Mouse (Mus musculus) layer of hippocampus, adult 9-11 months (tissue): ENCODE measurements at regions not wholly inside any gene's neighbourhood (a gene's known extent, or its start where the extent isn't known, plus 50 kb on each side); places are given as distances from the start of the nearest gene placed in this dataset.
A peak's percentile ranks its signal among the peaks of the same experiment; 100 is the strongest.

ENCODE experiments used
- DNase-seq: peaks from one replicate; pipeline ENCODE4 v3.0.0; 2022

- no peak for DNase-seq
Measured at GRCm38 (mm10) chr11:94882687-94883383, 53.2 kb upstream of the Col1a1 start.

GRCm38 (mm10) chr11:94881982-94882686 is 53.9 kb upstream of the Col1a1 start:
- no peak for DNase-seq

- DNase-seq = no peak
Measured at GRCm38 (mm10) chr11:94880896-94881840, 54.9 kb upstream of the Col1a1 start.

DNA sequence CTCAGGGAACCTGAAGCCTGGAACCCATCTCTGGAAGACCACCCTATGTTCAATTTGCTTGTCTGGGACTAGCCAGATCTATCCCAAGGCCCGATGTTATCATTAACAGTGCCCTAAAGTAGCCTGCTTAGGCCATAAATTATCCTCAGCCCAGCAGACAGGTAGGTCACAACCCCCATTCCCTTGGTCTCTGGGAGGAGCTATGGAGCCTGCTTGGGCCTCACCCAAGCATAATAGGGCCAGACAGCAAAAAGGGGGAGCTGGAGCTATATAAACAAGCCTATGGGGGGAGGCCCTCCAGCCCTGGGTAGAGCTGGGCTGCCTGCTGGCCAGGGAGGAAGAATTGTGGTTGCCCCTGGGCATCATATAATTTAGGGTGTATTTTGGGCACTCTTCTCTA is 59.3 kb upstream of the Col1a1 start:
- no peak for DNase-seq

DNA sequence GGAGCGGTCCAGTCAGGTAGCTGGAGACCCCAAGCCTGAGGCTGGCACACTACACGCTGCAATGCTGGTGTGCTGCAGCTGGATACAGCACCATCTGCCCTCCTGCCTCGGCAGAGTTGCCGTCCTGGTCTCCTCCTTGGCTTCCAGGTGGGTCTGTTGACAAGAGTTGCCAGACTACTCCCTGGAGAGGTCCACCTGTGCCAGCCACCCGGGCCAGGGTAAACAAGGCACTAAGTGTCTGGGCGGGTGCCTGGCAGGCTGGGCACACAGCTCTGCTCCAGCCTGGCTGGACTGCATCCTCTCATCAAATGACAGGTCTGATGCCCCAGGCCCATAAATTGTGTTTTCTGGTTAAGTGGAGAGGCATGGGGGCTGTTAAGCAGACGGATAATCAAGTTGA is 61.0 kb upstream of the Col1a1 start:
- no peak for DNase-seq

DNA sequence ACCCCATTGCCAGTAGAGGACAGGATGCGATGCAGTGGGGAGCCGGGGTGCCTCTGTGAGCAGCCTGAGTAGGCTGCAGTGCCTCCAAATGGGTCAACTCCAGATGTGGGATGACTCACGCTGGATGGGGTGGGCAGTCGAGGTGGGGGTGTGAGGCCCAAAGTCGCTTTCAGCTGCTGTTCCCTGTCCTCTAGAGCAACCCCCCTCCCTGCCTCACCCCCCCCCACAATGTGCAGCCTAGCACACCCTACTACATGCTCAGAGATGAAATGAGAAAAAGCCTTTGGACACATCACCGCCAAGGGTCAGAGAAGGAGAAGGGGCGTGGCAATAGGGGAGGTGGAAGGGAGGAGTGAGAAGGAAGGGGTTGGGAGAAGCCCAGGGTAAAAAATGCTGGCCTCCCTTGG is 61.9 kb upstream of the Col1a1 start:
- no peak for DNase-seq

DNA sequence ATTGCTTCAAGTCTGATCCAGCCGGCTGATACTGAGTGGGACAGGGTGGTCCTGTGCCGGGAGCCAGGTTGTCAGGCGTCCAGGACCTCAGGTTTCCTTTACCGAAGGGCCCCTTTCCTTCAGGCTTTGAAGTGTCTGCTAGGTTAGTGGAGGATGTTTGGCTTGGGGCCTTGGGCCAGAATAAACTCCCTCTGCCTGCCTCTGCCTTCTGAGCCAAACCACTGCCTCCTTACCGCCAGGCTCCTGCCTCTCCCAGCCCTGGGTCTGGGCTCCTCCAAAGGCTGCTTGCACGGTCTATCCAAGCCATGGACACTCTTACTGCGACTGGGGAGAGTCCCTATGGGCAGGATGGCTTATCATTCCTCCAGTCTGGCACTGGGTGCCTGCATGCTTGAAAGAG is 62.3 kb upstream of the Col1a1 start:
- DNase-seq = no peak

DNA sequence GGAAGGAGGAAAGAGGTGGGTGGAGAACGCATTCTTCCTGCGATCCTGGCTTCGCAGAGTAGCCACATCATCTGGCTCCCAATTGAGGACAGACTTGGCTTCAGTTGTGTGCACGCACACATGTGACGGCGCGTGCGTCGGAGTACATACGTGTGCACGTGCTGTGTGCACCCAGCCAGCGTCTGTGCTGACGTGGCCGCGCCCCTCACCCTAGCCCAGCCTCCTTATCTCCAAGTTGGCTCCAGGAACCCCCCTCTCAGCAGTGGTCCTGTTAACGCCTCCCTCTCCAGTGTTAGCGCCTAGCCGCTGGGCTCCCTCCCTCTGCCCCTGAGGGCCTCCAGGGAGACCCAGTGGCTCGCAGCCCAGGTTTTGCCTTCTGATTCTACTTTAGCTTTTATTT is 63.1 kb upstream of the Col1a1 start:
- DNase-seq = no peak

DNA sequence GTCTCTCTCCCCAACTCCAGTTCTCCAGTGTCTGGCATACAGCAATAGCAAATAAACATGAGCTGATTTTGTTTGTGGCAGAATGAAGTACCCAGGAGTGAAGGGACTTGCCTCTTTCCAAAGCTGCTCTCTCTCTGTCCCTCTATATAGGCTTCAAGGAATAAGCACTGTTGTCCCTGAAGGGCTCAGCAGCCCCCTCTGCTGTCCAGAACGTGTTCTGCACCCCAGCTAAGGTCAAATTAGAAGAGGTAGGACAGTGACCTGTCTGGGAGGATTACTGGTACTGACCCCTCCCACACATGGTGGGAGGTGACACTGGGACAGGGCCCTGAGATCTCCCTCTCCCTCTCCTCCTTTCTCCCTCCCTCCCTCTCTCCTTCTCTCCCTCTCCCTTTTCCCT is 65.7 kb upstream of the Col1a1 start:
- peak; percentile 8 for DNase-seq

GRCm38 (mm10) chr11:94869866-94870265 is 66.2 kb upstream of the Col1a1 start:
- peak; percentile 11 for DNase-seq

GRCm38 (mm10) chr11:94866176-94866967 is 69.7 kb upstream of the Col1a1 start:
- DNase-seq = peak; percentile 14

GRCm38 (mm10) chr11:94850129-94850528 is 67.6 kb upstream of the Tmem92 start:
- no peak for DNase-seq

GRCm38 (mm10) chr11:94839133-94839532 is 56.6 kb upstream of the Tmem92 start:
- no peak for DNase-seq

- no peak for DNase-seq
Measured at GRCm38 (mm10) chr11:94838140-94838539, 55.6 kb upstream of the Tmem92 start.

- no peak for DNase-seq
Measured at GRCm38 (mm10) chr11:94836347-94836746, 53.8 kb upstream of the Tmem92 start.

DNA sequence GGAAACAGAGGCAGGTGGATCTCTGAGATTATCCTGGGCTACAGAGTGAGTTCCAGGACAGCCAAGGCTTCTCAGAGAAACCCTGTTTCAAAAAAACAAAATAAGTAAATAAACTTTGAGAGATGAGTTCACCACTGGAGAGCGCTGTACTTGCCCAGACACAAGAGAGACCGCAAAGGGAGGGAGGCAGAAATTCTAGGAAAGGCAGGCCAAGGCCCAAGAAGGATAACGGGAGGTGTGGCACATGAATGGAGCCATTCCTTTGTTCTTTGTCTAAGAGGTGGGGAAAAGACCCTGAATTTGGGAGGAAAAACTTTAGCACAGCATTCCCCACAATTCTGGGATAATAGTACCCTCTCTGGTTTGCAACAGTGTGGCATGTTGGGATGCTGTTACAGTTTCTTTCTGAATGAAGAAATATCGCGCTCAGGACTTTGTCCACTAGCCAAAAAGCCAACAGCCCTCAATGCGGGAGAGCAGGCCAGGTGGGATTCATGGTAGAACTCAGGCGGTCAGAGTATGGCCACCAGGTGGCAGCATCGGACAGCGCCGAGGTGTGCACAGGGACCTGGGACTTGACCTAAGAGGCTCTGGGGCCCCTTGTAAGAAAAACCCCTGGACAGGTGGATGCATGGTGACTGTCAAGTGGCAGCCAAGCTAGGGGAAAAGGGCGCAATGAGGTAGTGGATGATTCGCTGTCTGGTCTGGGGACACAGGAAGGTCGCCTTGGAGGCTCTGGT is 49.9 kb upstream of the Tmem92 start:
- peak; percentile 7 for DNase-seq
